Mouse (Mus musculus) ES-E14 (cell line): ENCODE data around the gene Mpdu1. TPM values are rescaled to one million over a fixed set of nuclear protein-coding genes. Genes with fewer than 3 reads are reported as not detected.
A peak's percentile ranks its signal among the peaks of the same experiment; 100 is the strongest.

ENCODE experiments used
- DNase-seq: peaks from one replicate; pipeline ENCODE4 v3.0.0-alpha.2; 2013; ENCODE audit warnings: low read depth, low spot score
- H3K27ac ChIP-seq: 2 replicates; pipeline ENCODE4 v1.5.1; 2012; ENCODE audit warnings: low read depth, mild to moderate bottlenecking, low read length, moderate library complexity, mixed read lengths; ENCODE audit not compliant: poor library complexity, insufficient read depth, severe bottlenecking
- H3K36me3 ChIP-seq: 2 replicates; pipeline ENCODE4 v1.6.1; 2012; ENCODE audit warnings: mild to moderate bottlenecking, low read length, moderate library complexity, mixed read lengths; ENCODE audit not compliant: control insufficient read depth, poor library complexity, insufficient read depth, severe bottlenecking
- H3K4me1 ChIP-seq, 2 experiments: fragments of 150-350 bp in 1 of 2; sonication (generic) in 1 of 2; 2 replicates each; pipeline ENCODE4 v1.6.1; 2012; ENCODE audit warnings: low read length in 2 of 2, mild to moderate bottlenecking in 1 of 2, mixed read lengths in 1 of 2; ENCODE audit not compliant: control insufficient read depth in 2 of 2, insufficient read depth in 2 of 2, poor library complexity in 1 of 2
- H3K4me3 ChIP-seq, 2 experiments: fragments of 150-350 bp in 1 of 2; sonication (generic) in 1 of 2; 2 replicates each; pipeline ENCODE4 v1.5.1; 2012; ENCODE audit warnings: low read length in 2 of 2, low read depth in 1 of 2, mild to moderate bottlenecking in 1 of 2, mixed read lengths in 1 of 2; ENCODE audit not compliant: insufficient read depth in 1 of 2, poor library complexity in 1 of 2, severe bottlenecking in 1 of 2
- H3K9ac ChIP-seq: 2 replicates; pipeline ENCODE4 v1.6.1; 2012; ENCODE audit warnings: low read depth, mild to moderate bottlenecking, low read length, mixed read lengths; ENCODE audit not compliant: poor library complexity, insufficient read depth, severe bottlenecking
- H3K9me3 ChIP-seq: fragments of 150-350 bp; sonication (generic); 2 replicates; pipeline ENCODE4 v1.6.1; 2012; ENCODE audit warnings: low read depth, mild to moderate bottlenecking, low read length; ENCODE audit not compliant: control insufficient read depth, insufficient read depth
- CHD2 ChIP-seq: IDR thresholded peaks from 2 replicates; pipeline ENCODE4 v1.6.1; 2014; ENCODE audit warnings: mild to moderate bottlenecking, low read depth, low read length, inconsistent platforms
- HCFC1 ChIP-seq: IDR thresholded peaks from 2 replicates; pipeline ENCODE4 v1.6.1; 2012; ENCODE audit warnings: low read length, inconsistent platforms, borderline replicate concordance; ENCODE audit not compliant: insufficient read depth
- MAFK ChIP-seq: IDR thresholded peaks from 2 replicates; pipeline ENCODE4 v1.6.1; 2014; ENCODE audit warnings: mild to moderate bottlenecking, low read depth, low read length, inconsistent platforms; ENCODE audit not compliant: insufficient read depth
- ZC3H11A ChIP-seq: IDR thresholded peaks from 2 replicates; pipeline ENCODE4 v1.6.1; 2012; ENCODE audit warnings: low read depth, mild to moderate bottlenecking, inconsistent platforms, low read length, borderline replicate concordance
- ZNF384 ChIP-seq: IDR thresholded peaks from 2 replicates; pipeline ENCODE4 v1.6.1; 2012; ENCODE audit warnings: low read depth, low read length, inconsistent platforms
- in situ Hi-C, 2 experiments: fragments of 600-800 bp; cut with MboI; formaldehyde crosslinking; loops; one replicate each; pipeline ENCODE4 v1.15.1; 2025; ENCODE audit warnings: low sequenced_read_pairs in 2 of 2, inconsistent platforms in 1 of 2; ENCODE audit not compliant: unreplicated experiment in 2 of 2
- total RNA-seq: library from RNA; depleted of rRNA; stranded (reverse); fragments of 300-350 nt; gene quantifications from 2 replicates; pipeline ENCODE4 v1.2.3, GENCODE M21; 2012

Mpdu1 gene
- total RNA-seq, 1 experiment: 258 TPM

- no peaks in the 10 kb centered on the region for H3K9me3 ChIP-seq
- no peak overlapping the region for H3K27ac ChIP-seq
- H3K9ac ChIP-seq: peak overlapping the region; percentile 3; the same call in 1 of the 2 replicates
- H3K4me1 ChIP-seq: peaks cover 2 to 9% of the 10 kb centered on the region in 2 experiments; a peak in 2 of 4 replicates
- no peaks in the 10 kb centered on the region for H3K36me3 ChIP-seq
- in situ Hi-C loops: no loop called here
- H3K4me3 ChIP-seq: peak overlapping the region in 1 of 2 experiments; percentile 88; a peak in 2 of 4 replicates
- DNase-seq: no peak
- no peak for TF ChIP-seq ZNF384
- no peak for TF ChIP-seq CHD2
- no peak for TF ChIP-seq MAFK
- TF ChIP-seq HCFC1: no peak
- TF ChIP-seq ZC3H11A: no peak
Measured at GRCm38 (mm10) chr11:69623006-69623405, 39.4 kb downstream of the Mpdu1 start.

GRCm38 (mm10) chr11:69622406-69622805 is 40.0 kb downstream of the Mpdu1 start:
- TF ChIP-seq HCFC1 (no peak), ZC3H11A (no peak), MAFK (no peak), ZNF384 (no peak), CHD2 (no peak)
- Histone ChIP-seq H3K36me3 (no peaks in the 10 kb centered on the region), H3K4me1 (peaks cover 2 to 9% of the 10 kb centered on the region in 2 experiments; a peak in 2 of 4 replicates), H3K9me3 (no peaks in the 10 kb centered on the region), H3K9ac (peak overlapping the region; percentile 67), H3K27ac (no peak overlapping the region), H3K4me3 (peak overlapping the region; percentile 44 to 88)
- DNase-seq: no peak
- in situ Hi-C loops: no loop called here

GRCm38 (mm10) chr11:69621571-69622268 is 40.7 kb downstream of the Mpdu1 start, which contains the start of gene Sat2:
Sat2 (plus strand) TSS chr11:69622024.
- no peak for DNase-seq
- TF ChIP-seq HCFC1 (no peak), ZC3H11A (no peak), MAFK (no peak), ZNF384 (no peak), CHD2 (no peak)
- Histone ChIP-seq H3K27ac (no peak within 1 kb of the TSS), H3K9ac (peak within 1 kb of the TSS; percentile 67), H3K4me1 (peaks cover 2 to 9% of the 10 kb centered on the region in 2 experiments; a peak in 2 of 4 replicates), H3K9me3 (no peaks in the 10 kb centered on the region), H3K36me3 (no peaks in the 10 kb centered on the region), H3K4me3 (peak within 1 kb of the TSS; percentile 44 to 88)
- in situ Hi-C loops: no loop called here

GRCm38 (mm10) chr11:69620394-69621081 is 41.9 kb downstream of the Mpdu1 start:
- no peak for TF ChIP-seq ZC3H11A
- TF ChIP-seq HCFC1: no peak
- no peak for TF ChIP-seq CHD2
- TF ChIP-seq MAFK: no peak
- TF ChIP-seq ZNF384: no peak
- no peak overlapping the region for H3K9ac ChIP-seq
- in situ Hi-C loops: no loop called here
- DNase-seq: no peak
- no peak overlapping the region for H3K27ac ChIP-seq
- H3K9me3 ChIP-seq: no peaks in the 10 kb centered on the region
- H3K4me1 ChIP-seq: peaks cover 2 to 9% of the 10 kb centered on the region in 2 experiments; a peak in 2 of 4 replicates
- no peaks in the 10 kb centered on the region for H3K36me3 ChIP-seq
- no peak overlapping the region for H3K4me3 ChIP-seq
